Mouse (Mus musculus) cortical plate, adult 2 months (tissue): ENCODE data around the gene Zfp384.

Experiments
- CTCF ChIP-seq: fragments of 200-500 bp; IDR thresholded peaks from 2 replicates; pipeline ENCODE4 v1.5.1; 2011; ENCODE audit warnings: mild to moderate bottlenecking, control low read depth, low read length; ENCODE audit not compliant: insufficient read depth; ENCODE audit errors: extremely low read depth
- POLR2A ChIP-seq: fragments of 200-500 bp; IDR thresholded peaks from 2 replicates; pipeline ENCODE4 v1.6.1; 2011; ENCODE audit warnings: mild to moderate bottlenecking, low read length, control low read depth; ENCODE audit not compliant: insufficient read depth; ENCODE audit errors: extremely low read depth

GRCm38 (mm10) chr6:124992241-124992640 lies 16.7 kb upstream of the Zfp384 start:
- no peak for TF ChIP-seq CTCF
- no peak for TF ChIP-seq POLR2A
